Mouse (Mus musculus) forebrain, embryonic 14.5 days (tissue): ENCODE data around the gene Mast4. TPM values are rescaled to one million over a fixed set of nuclear protein-coding genes. Genes with fewer than 3 reads are reported as not detected.
A peak's percentile ranks its signal among the peaks of the same experiment; 100 is the strongest.

Experiments used
- ATAC-seq: fragments of 200-750 bp; cut with Nextera tagmentation; 2 replicates; pipeline ENCODE4 v1.8.0; 2017; ENCODE audit warnings: mild to moderate bottlenecking, moderate library complexity
- DNase-seq: peaks from one replicate; pipeline ENCODE4 v3.0.0-alpha.2; 2015; ENCODE audit warnings: low spot score
- H3K27ac ChIP-seq: fragments of 300-500 bp; sonication (generic); 2 replicates; pipeline ENCODE4 v1.5.1; 2014; ENCODE audit warnings: low read depth, mild to moderate bottlenecking, control low read depth, low read length, moderate library complexity
- H3K27me3 ChIP-seq: fragments of 300-500 bp; sonication (generic); replicated peaks from 2 replicates; pipeline ENCODE4 v1.6.1; 2014; ENCODE audit warnings: low read length, control low read depth, mixed read lengths; ENCODE audit not compliant: control insufficient read depth, insufficient read depth
- H3K36me3 ChIP-seq: fragments of 300-500 bp; sonication (generic); 2 replicates; pipeline ENCODE4 v1.6.1; 2014; ENCODE audit warnings: low read length, control low read depth; ENCODE audit not compliant: control insufficient read depth, insufficient read depth
- H3K4me1 ChIP-seq: fragments of 300-500 bp; sonication (generic); 2 replicates; pipeline ENCODE4 v1.6.1; 2014; ENCODE audit warnings: antibody characterized with exemption, low read length, control low read depth; ENCODE audit not compliant: control insufficient read depth, insufficient read depth
- H3K4me2 ChIP-seq: fragments of 300-500 bp; sonication (generic); 2 replicates; pipeline ENCODE4 v1.6.1; 2014; ENCODE audit warnings: mild to moderate bottlenecking, control low read depth, low read length
- H3K4me3 ChIP-seq: fragments of 300-500 bp; sonication (generic); 2 replicates; pipeline ENCODE4 v1.5.1; 2014; ENCODE audit warnings: low read depth, low read length, control low read depth
- H3K9ac ChIP-seq: fragments of 300-500 bp; sonication (generic); 2 replicates; pipeline ENCODE4 v1.6.1; 2014; ENCODE audit warnings: mild to moderate bottlenecking, low read length, control low read depth, moderate library complexity
- H3K9me3 ChIP-seq: fragments of 300-500 bp; sonication (generic); replicated peaks from 2 replicates; pipeline ENCODE4 v1.6.1; 2016; ENCODE audit warnings: low read length, control low read depth, mixed read lengths; ENCODE audit not compliant: control insufficient read depth
- WGBS: fragments of 180-500 bp; shearing (Covaris S2); extraction: QIAGEN DNeasy Blood & Tissue Kit; methylation state at CpG from one replicate; pipeline ENCODE4 v1.1.7; 2014; 5-methylcytosine and 5-hydroxymethylcytosine counted together
- polyA plus RNA-seq: library from polyadenylated mRNA; unstranded; fragments of >200 nt; fragmentation: Nextera tagmentation; extraction: Ambion mirVana; gene quantifications from 2 replicates; pipeline ENCODE4 v1.2.1, GENCODE M21; 2014

The Mast4 gene
- polyA plus RNA-seq, 1 experiment from 2014 or later, result 11.7 TPM

DNA sequence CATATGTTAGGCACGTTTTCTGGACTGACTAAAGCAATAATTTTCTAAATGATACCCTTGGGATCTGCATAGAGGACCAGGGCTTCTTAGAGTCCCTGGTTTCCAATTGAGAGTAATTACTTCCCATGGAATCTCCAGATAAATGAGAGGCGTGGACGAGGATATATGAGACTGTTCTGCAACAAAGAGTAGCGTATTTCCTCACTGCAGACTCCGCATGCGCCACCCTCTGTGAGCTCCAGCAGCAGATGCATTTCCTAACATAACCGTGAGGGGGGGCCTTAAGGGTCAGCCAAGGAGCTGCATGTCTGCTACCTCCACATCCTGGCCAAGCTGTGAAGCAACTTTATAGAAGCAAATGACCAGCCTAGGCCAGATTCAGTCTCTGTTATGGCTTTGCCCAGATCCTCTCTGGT, 559.5 kb downstream of the Mast4 start:
- Histone ChIP-seq H3K4me1 (no peaks in the 10 kb centered on the region), H3K27ac (peak overlapping the region; percentile 23; the same call in 1 of the 2 replicates), H3K9ac (no peak overlapping the region), H3K27me3 (no peaks in the 10 kb centered on the region), H3K9me3 (no peaks in the 10 kb centered on the region), H3K4me2 (no peak overlapping the region), H3K4me3 (no peak overlapping the region), H3K36me3 (no peaks in the 10 kb centered on the region; the same call in 1 of the 2 replicates)
- peak; percentile 50; the same call in 1 of the 2 replicates for ATAC-seq
- 59% methylated on average over 7 of the region's 7 CpGs for WGBS
- peak; percentile 46 for DNase-seq

- H3K9me3 ChIP-seq, result no peaks in the 10 kb centered on the region
- H3K4me3 ChIP-seq, result no peak overlapping the region
- H3K36me3 ChIP-seq, result no peaks in the 10 kb centered on the region; the same call in 1 of the 2 replicates
- ATAC-seq (no peak), DNase-seq (no peak)
- no peaks in the 10 kb centered on the region for H3K4me1 ChIP-seq
- no peak overlapping the region for H3K27ac ChIP-seq
- H3K4me2 ChIP-seq, result no peak overlapping the region
- 91% methylated on average over 9 of the region's 9 CpGs for WGBS
- no peak overlapping the region for H3K9ac ChIP-seq
- no peaks in the 10 kb centered on the region for H3K27me3 ChIP-seq
These were observed 561.1 kb downstream of the Mast4 start for GRCm38 (mm10) chr13:102773169-102773568.

DNA sequence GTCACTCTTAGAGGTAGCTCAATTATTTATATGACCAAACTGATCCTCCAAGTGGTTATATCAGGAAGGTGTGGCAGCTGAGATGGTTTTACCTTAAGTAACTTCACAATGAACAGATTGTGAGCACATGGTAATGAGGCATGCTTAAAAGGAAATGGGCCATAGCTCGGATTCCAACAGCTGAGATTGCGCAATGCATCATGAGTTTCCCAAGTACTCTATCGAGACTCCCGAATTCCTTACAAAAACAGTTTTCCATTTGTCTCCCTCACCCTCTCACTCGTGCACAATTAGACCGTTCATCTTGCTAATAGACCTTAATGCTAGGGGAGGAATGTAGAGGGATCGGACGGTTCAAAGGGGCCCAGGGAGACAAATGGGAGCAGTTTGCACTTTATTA, 564.1 kb downstream of the Mast4 start:
- ATAC-seq, result no peak
- WGBS, result 76% methylated on average over 8 of the region's 8 CpGs
- no peaks in the 10 kb centered on the region for H3K4me1 ChIP-seq

DNA sequence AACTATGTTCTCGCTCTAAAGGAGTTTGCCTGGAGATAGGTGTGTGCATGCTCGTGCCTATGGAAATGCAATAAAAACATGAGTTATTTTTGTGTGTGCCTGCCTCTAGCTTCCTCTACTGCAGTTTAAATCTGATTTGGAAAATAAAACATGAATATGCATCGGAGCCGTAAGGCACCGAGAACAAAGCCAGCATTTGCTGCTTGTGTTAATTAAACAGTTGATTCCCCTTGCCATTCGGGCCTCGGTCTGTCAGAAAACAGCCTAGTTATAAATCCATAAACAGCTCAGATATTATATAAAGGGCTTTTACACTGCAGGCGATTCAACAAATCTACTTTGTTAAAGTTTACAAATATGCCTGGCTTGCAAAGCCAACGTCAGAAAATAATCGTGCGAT, 565.8 kb downstream of the Mast4 start:
- Histone ChIP-seq H3K36me3 (no peaks in the 10 kb centered on the region; the same call in 1 of the 2 replicates), H3K27me3 (no peaks in the 10 kb centered on the region), H3K9ac (no peak overlapping the region), H3K27ac (no peak overlapping the region), H3K4me1 (no peaks in the 10 kb centered on the region), H3K4me3 (no peak overlapping the region), H3K9me3 (no peaks in the 10 kb centered on the region), H3K4me2 (no peak overlapping the region)
- ATAC-seq, result peak; percentile 56; the same call in 1 of the 2 replicates
- 61% methylated on average over 11 of the region's 11 CpGs for WGBS
- peak; percentile 47 for DNase-seq

More for the DNA sequence above, 564.1 kb downstream of the Mast4 start:
- Histone ChIP-seq H3K9me3 (no peaks in the 10 kb centered on the region), H3K36me3 (no peaks in the 10 kb centered on the region; the same call in 1 of the 2 replicates), H3K4me2 (no peak overlapping the region), H3K27me3 (no peaks in the 10 kb centered on the region), H3K4me3 (no peak overlapping the region), H3K9ac (no peak overlapping the region), H3K27ac (no peak overlapping the region)
- DNase-seq, result no peak

- Histone ChIP-seq H3K9ac (no peak overlapping the region), H3K4me3 (no peak overlapping the region), H3K4me1 (no peaks in the 10 kb centered on the region), H3K27ac (no peak overlapping the region), H3K4me2 (no peak overlapping the region), H3K27me3 (no peaks in the 10 kb centered on the region), H3K9me3 (no peaks in the 10 kb centered on the region), H3K36me3 (no peaks in the 10 kb centered on the region; the same call in 1 of the 2 replicates)
- 75% methylated on average over 7 of the region's 7 CpGs for WGBS
- DNase-seq, result no peak
- no peak for ATAC-seq
These were observed 567.2 kb downstream of the Mast4 start for GRCm38 (mm10) chr13:102767110-102767509.

DNA sequence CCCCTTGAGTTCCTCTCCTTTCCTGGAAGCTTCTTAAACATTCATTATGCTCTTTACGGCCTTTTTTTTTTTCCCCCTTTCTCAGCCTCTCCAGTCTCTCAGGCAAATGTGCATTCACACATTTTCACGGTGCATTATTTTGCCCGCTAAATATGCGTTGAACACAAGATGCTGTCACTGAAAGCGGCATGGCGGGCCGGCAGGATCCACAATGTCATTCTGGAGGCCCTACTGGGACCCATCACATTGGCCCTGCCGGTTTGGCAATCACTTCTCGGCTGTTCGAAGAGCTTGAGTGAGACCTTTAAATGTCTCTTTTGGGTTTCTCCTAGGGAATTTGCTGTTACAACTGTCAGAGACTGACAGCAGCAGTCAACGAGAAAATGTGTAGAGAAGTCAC, 569.1 kb downstream of the Mast4 start:
- H3K9ac ChIP-seq, result no peak overlapping the region
- H3K9me3 ChIP-seq, result no peaks in the 10 kb centered on the region
- no peak overlapping the region for H3K4me2 ChIP-seq
- no peaks in the 10 kb centered on the region for H3K27me3 ChIP-seq
- H3K27ac ChIP-seq, result no peak overlapping the region
- ATAC-seq, result 0 out of 2 replicates have a peak, but pooled peaks have one; percentile 24
- WGBS, result 66% methylated on average over 11 of the region's 11 CpGs
- DNase-seq, result peak; percentile 48
- no peaks in the 10 kb centered on the region for H3K4me1 ChIP-seq
- no peaks in the 10 kb centered on the region; the same call in 1 of the 2 replicates for H3K36me3 ChIP-seq
- H3K4me3 ChIP-seq, result no peak overlapping the region

GRCm38 (mm10) chr13:102764218-102764617, 570.1 kb downstream of the Mast4 start:
- no peak for ATAC-seq
- Histone ChIP-seq H3K9me3 (no peaks in the 10 kb centered on the region), H3K4me2 (no peak overlapping the region), H3K36me3 (no peaks in the 10 kb centered on the region), H3K27ac (no peak overlapping the region), H3K27me3 (no peaks in the 10 kb centered on the region), H3K9ac (no peak overlapping the region), H3K4me3 (no peak overlapping the region), H3K4me1 (no peaks in the 10 kb centered on the region)
- WGBS, result 97% methylated on average over 1 of the region's 1 CpGs
- DNase-seq, result no peak

DNA sequence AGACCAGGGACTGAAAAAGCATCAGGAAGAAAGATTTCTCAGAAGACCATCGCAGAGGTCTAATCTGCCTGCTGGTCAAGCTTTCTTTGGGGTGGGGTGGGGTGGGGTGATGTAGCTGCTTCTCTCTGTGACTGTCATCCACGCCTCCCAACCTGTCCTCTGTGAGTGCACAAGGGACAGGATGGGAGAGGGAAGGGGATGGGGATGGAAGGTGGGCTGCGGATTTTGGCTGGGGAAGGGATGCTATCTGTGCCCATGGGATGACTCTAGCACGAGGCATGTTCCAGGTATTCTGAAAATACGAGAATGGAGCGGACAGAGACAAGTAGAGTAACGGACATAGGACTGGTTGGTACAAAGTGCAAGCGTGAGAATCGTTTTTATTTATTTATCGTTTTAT, 572.1 kb downstream of the Mast4 start:
- Histone ChIP-seq H3K4me1 (no peaks in the 10 kb centered on the region), H3K9me3 (no peaks in the 10 kb centered on the region), H3K27ac (no peak overlapping the region), H3K4me3 (no peak overlapping the region), H3K4me2 (no peak overlapping the region), H3K36me3 (peaks cover 3% of the 10 kb centered on the region; the same call in 1 of the 2 replicates), H3K9ac (no peak overlapping the region), H3K27me3 (no peaks in the 10 kb centered on the region)
- DNase-seq (no peak), ATAC-seq (no peak)
- WGBS, result 90% methylated on average over 10 of the region's 10 CpGs

DNA sequence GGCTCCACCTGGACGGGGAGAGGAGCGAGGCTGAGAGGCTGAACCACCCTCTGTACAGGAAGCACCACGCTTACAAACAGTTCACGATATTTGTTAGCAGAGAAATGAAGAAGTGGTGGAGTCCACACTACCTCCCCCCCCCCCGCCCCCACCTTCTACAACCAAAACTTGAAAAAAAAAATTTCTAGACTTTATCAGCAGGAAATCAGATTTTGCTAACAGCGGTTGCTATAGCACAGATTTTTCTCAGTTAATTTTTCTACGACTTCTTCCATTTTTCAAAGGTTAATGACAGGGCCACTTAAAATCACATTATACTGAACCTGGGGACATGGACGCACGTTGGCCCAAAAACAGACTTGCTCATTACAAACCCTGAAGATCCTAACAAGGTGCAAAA, 572.9 kb downstream of the Mast4 start:
- no peak for ATAC-seq
- no peak overlapping the region for H3K27ac ChIP-seq
- no peaks in the 10 kb centered on the region for H3K4me1 ChIP-seq
- H3K4me2 ChIP-seq, result no peak overlapping the region
- H3K4me3 ChIP-seq, result no peak overlapping the region
- no peak for DNase-seq
- H3K9me3 ChIP-seq, result no peaks in the 10 kb centered on the region
- H3K36me3 ChIP-seq, result peaks cover 3% of the 10 kb centered on the region; the same call in 1 of the 2 replicates
- 93% methylated on average over 9 of the region's 9 CpGs for WGBS
- H3K27me3 ChIP-seq, result no peaks in the 10 kb centered on the region
- no peak overlapping the region for H3K9ac ChIP-seq
